Mouse (Mus musculus) limb, embryonic 15.5 days (tissue): ENCODE data around the gene Stk40. TPM values are rescaled to one million over a fixed set of nuclear protein-coding genes. Genes with fewer than 3 reads are reported as not detected.
"Not testable (repeated sequence)": the region's sequence is repeated elsewhere in the genome, so short reads cannot be mapped to it uniquely, and the experiment has no call there.

Experiments
- ATAC-seq: fragments of 200-750 bp; cut with Nextera tagmentation; 2 replicates; pipeline ENCODE4 v1.8.0; 2017; ENCODE audit warnings: low read depth, moderate TSS enrichment; ENCODE audit not compliant: insufficient number of reproducible peaks, low FRiP score, low TSS enrichment
- H3K27ac ChIP-seq: fragments of 300-500 bp; sonication (generic); 2 replicates; pipeline ENCODE4 v1.5.1; 2015; ENCODE audit warnings: moderate library complexity, mild to moderate bottlenecking, inconsistent platforms
- H3K27me3 ChIP-seq: fragments of 300-500 bp; sonication (generic); 2 replicates; pipeline ENCODE4 v1.6.1; 2015; ENCODE audit warnings: inconsistent platforms
- H3K36me3 ChIP-seq: fragments of 300-500 bp; sonication (generic); 2 replicates; pipeline ENCODE4 v1.6.1; 2015; ENCODE audit warnings: inconsistent platforms
- H3K4me1 ChIP-seq: fragments of 300-500 bp; sonication (generic); 2 replicates; pipeline ENCODE4 v1.6.1; 2015; ENCODE audit warnings: inconsistent platforms
- H3K4me2 ChIP-seq: fragments of 300-500 bp; sonication (generic); 2 replicates; pipeline ENCODE4 v1.6.1; 2015; ENCODE audit warnings: mild to moderate bottlenecking, inconsistent platforms
- H3K4me3 ChIP-seq: fragments of 300-500 bp; sonication (generic); 2 replicates; pipeline ENCODE4 v1.5.1; 2015; ENCODE audit warnings: mild to moderate bottlenecking, inconsistent platforms
- H3K9ac ChIP-seq: fragments of 300-500 bp; sonication (generic); 2 replicates; pipeline ENCODE4 v1.6.1; 2015; ENCODE audit warnings: inconsistent platforms
- H3K9me3 ChIP-seq: fragments of 300-500 bp; sonication (generic); 2 replicates; pipeline ENCODE4 v1.6.1; 2016; ENCODE audit warnings: inconsistent platforms
- WGBS: fragments of 180-500 bp; shearing (Covaris S2); methylation state at CpG from one replicate; pipeline ENCODE4 v1.1.7; 2015; 5-methylcytosine and 5-hydroxymethylcytosine counted together
- polyA plus RNA-seq: library from polyadenylated mRNA; unstranded; fragments of >200 nt; fragmentation: Nextera tagmentation; extraction: Ambion mirVana; gene quantifications from 2 replicates; pipeline ENCODE4 v1.2.1, GENCODE M21; 2015

The Stk40 gene
- polyA plus RNA-seq, 1 experiment from 2014 or later: 35.4 TPM

DNA sequence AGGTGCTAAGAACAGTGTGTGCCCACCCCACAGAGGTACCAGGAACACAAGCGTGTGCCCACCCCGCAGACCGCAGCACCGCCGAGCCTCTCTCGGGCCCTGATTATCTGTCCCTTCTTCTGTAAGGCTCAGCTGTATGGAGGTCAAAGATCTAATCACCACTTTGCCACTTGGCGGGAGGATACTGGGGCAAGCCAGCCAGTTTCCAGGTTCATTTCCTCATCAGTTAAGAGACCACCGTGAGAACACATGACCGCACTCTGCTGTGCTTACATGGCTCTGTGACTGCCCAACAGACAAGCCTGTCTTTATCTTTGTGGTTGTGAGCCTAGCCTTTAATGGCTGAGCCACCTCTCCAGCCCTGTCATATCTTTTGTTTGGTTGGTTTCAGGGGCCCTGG is 20.7 kb upstream of the Stk40 start:
- H3K27ac ChIP-seq: no peak overlapping the region
- H3K4me2 ChIP-seq: no peak overlapping the region
- no peak overlapping the region for H3K4me3 ChIP-seq
- no peaks in the 10 kb centered on the region for H3K9me3 ChIP-seq
- no peaks in the 10 kb centered on the region for H3K27me3 ChIP-seq
- H3K36me3 ChIP-seq: peaks cover 3% of the 10 kb centered on the region; the same call in 1 of the 2 replicates
- no peak overlapping the region for H3K9ac ChIP-seq
- H3K4me1 ChIP-seq: 0 out of 2 replicates have a peak, but pooled peaks cover 4% of the 10 kb centered on the region
- 90% methylated on average over 9 of the region's 9 CpGs for whole genome bisulfite sequencing
- no peak for ATAC-seq

DNA sequence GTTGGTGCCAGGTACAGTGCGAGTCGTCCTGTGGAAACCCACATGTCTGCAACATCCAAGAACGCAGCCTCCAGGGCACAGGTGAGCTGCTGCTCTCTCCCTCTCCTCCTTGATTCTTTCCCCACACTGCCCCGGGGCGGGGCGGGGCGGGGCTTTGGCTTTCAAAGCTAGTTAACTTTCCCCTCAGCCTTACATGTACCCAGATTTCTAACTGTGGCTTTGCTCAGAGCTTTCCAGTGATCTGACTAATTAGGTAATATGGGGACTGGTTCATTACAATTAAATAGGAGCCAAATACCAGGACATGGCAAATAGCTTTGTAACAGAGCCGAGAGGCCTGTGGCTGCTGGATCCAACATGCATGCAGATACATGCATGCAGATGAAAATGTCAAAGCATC is 19.4 kb upstream of the Stk40 start:
- Histone ChIP-seq H3K27me3 (no peaks in the 10 kb centered on the region), H3K4me1 (0 out of 2 replicates have a peak, but pooled peaks cover 4% of the 10 kb centered on the region), H3K4me2 (no peak overlapping the region), H3K27ac (no peak overlapping the region), H3K9ac (no peak overlapping the region), H3K4me3 (no peak overlapping the region), H3K36me3 (peaks cover 3% of the 10 kb centered on the region; the same call in 1 of the 2 replicates), H3K9me3 (no peaks in the 10 kb centered on the region)
- 53% methylated on average over 8 of the region's 8 CpGs for WGBS
- no peak for ATAC-seq

DNA sequence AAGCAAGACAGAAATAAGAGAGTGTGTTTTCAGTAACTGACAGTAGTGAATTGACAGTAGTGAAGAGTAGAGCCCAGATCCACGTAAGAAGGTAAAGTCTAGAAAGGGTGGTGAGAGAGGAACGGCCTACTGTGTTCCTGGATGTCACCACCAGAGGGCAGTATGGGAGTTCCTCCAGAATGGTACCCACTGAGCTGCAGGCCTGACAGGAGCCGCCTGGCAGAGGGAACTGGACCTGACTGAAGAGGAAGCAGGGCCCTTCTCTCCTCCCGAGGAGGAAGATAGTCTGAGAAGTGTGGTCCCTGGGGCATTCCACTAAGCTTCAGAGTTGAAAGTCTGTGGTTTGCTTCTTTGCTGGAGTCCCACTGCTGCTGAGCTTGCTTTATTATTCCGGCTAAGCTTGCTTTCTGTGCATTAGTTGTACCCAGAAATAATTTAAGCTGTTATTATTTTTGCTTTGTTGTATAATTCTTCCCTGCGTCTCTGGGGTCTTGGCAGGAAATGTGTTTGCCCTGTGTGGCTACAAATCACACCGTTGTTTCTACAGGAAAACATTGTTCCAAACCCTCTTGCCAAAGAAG is 17.7 kb upstream of the Stk40 start:
- Histone ChIP-seq H3K4me1 (0 out of 2 replicates have a peak, but pooled peaks cover 4% of the 10 kb centered on the region), H3K4me3 (no peak overlapping the region), H3K27me3 (no peaks in the 10 kb centered on the region), H3K27ac (no peak overlapping the region), H3K9me3 (no peaks in the 10 kb centered on the region), H3K36me3 (peaks cover 3% of the 10 kb centered on the region; the same call in 1 of the 2 replicates), H3K9ac (no peak overlapping the region), H3K4me2 (no peak overlapping the region)
- peak; percentile 67; the same call in 1 of the 2 replicates for ATAC-seq
- WGBS: 26% methylated on average over 7 of the region's 7 CpGs

DNA sequence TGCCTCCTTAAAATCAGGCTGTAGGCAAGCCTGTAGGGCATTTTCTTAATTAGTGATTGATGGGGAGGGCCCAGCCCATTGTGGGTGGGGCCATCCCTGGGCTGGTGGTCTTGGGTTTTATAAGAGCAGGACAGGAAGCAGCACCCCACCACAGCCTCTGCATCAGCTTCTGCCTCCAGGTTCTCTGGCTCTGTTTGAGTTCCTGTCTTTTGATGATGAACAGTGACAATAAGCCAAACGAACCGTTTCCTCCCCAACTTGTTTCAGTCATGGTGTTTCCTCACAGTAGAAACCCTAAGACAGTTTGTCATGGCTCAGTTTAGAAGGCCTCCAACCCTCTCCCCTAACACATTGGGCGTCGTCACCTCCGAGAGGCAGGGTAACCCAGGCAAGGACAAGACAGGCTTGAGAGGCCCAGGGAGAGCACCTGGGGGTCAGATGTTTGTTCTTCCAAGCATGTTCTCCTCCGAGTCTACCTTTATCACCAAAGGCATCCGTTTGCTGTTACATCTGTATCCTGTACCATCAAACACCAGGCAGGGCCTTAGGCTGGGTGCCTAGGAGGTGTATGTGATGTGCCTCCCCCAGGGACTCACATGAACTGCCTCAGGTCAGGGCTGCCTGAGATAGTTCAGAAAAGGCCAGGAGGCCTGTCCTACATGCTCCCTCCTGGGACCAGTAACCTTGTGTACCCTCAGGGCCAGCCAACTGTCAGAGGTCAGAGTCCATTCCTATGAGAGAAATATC is 13.5 kb upstream of the Stk40 start:
- H3K27ac ChIP-seq: no peak overlapping the region
- no peak overlapping the region for H3K9ac ChIP-seq
- WGBS: 60% methylated on average over 7 of the region's 7 CpGs

DNA sequence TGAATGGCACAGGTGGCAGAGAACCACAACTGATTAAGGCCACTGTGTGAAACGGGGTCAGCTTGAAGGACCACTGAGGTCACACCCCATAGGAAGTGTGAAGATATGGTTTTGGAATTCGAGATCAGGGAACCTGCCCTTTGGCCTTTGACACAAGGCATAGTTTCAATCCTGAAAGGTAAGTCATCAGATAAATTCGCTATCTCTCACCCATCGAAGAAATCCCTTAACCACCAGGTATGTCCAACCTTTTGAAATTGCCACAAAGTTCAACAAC is 13.0 kb upstream of the Stk40 start:
- Histone ChIP-seq H3K4me2 (no peak overlapping the region), H3K36me3 (no peaks in the 10 kb centered on the region), H3K27me3 (no peaks in the 10 kb centered on the region), H3K9me3 (no peaks in the 10 kb centered on the region), H3K4me1 (0 out of 2 replicates have a peak, but pooled peaks cover 4% of the 10 kb centered on the region), H3K27ac (no peak overlapping the region), H3K9ac (no peak overlapping the region), H3K4me3 (no peak overlapping the region)
- no peak for ATAC-seq
- WGBS: 71% methylated on average over 4 of the region's 4 CpGs

More for the DNA sequence above, 13.5 kb upstream of the Stk40 start:
- ATAC-seq: no peak
- Histone ChIP-seq H3K9me3 (no peaks in the 10 kb centered on the region), H3K4me1 (0 out of 2 replicates have a peak, but pooled peaks cover 4% of the 10 kb centered on the region), H3K27me3 (no peaks in the 10 kb centered on the region), H3K4me2 (no peak overlapping the region), H3K4me3 (no peak overlapping the region), H3K36me3 (no peaks in the 10 kb centered on the region)

DNA sequence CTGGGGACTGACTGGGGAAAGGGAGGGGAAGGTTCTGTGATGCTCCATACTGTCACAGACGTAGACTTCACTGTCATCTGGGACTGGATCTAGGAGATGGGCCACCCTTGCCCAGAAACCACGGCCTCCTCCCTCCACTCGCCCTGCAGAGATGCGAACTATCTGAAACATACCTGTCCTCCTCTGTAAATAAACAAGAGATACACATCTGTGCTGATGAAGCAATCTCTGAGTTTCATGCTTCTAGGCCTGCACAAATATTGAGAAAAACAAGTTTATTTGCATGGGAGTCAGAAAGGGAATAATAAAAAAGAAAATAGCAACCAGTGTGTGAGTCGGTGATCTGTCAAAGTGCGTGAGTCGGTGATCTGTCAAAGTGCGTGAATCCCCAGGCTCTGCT is 11.9 kb upstream of the Stk40 start:
- Histone ChIP-seq H3K27ac (no peak overlapping the region), H3K9me3 (no peaks in the 10 kb centered on the region), H3K4me1 (peaks cover 3% of the 10 kb centered on the region; the same call in 1 of the 2 replicates), H3K4me3 (no peak overlapping the region), H3K36me3 (no peaks in the 10 kb centered on the region), H3K4me2 (no peak overlapping the region), H3K9ac (no peak overlapping the region), H3K27me3 (no peaks in the 10 kb centered on the region)
- no peak for ATAC-seq
- WGBS: 73% methylated on average over 8 of the region's 8 CpGs

DNA sequence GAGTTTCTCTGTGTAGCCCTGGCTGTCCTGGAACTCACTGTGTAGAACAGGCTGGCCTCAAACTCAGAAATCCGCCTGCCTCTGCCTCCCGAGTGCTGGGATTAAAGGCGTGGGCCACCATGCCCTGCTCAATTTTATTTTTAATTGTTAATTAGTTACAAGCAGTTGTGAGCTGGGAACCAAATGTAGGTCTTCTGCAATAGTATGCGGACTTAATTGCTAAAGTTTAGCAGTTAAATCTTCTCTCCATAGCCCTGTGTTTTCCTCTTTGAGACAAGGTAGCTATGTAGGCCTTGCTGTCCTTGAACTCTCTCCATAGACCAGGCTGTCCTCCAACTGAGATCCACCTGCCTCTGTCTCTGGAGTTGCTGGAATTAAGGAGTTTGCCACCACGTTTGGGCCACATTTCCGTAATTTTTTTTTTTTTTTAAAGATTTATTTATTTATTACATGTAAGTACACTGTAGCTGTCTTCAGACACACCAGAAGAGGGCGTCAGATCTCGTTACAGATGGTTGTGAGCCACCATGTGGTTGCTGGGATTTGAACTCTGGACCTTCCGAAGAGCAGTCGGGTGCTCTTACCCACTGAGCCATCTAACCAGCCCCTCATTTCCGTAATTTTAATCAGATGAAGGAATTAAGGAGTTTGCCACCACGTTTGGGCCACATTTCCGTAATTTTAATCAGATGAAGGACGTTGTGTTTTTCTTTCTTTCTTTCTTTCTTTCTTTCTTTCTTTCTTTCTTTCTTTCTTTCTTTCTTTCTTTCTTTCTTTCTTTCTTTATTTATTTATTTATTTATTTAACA is 7.9 kb upstream of the Stk40 start:
- peaks cover 18% of the 10 kb centered on the region; the same call in 1 of the 2 replicates for H3K4me1 ChIP-seq
- peak overlapping the region; percentile 51 for H3K4me2 ChIP-seq
- not testable (repeated sequence) for H3K27me3 ChIP-seq, H3K9ac ChIP-seq, H3K27ac ChIP-seq, H3K9me3 ChIP-seq, ATAC-seq
- 55% methylated on average over 14 of the region's 14 CpGs for WGBS
- peaks cover 12% of the 10 kb centered on the region; the same call in 1 of the 2 replicates for H3K36me3 ChIP-seq
- peak overlapping the region; percentile 74 for H3K4me3 ChIP-seq

DNA sequence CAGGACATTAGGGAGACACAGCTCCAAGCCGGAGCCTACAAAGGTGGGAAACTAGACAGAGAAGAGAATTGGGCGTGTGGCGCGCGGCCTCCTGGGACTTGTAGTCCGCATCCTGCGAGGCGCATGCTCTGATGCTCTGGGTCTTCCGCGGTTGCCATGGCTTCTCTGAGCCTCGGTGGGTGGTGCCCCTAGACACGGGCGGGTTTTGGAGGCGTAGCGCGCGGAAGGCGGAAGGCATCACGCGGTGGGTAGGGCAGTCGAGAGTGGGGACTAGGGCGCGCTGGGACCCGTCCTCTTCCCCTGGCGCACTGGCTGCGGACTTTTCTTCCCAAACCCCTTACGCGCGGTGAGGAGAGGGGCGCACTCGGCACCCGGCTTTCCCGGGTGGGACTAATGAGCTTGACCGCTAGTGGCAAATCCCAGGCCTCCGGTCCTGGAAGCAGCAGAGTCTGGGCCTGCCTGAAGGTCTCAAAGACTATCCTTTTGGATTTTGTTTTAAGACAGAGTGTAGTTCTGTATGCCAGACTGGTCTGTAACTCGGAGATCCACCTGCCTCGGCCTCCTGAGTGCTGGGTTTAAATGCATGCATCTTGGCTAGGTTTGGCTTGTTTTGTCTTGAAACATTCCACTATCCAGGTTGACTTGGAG is 7.2 kb upstream of the Stk40 start, which contains the start of gene Lsm10:
Gene Lsm10 (plus strand): TSS at position 160 of the 648 bp plus-strand sequence.
- Histone ChIP-seq H3K9ac (peak within 1 kb of the TSS; percentile 78), H3K4me1 (peaks cover 18% of the 10 kb centered on the region; the same call in 1 of the 2 replicates), H3K4me3 (peak within 1 kb of the TSS; percentile 74), H3K27me3 (no peaks in the 10 kb centered on the region), H3K36me3 (peaks cover 12% of the 10 kb centered on the region), H3K27ac (peak within 1 kb of the TSS; percentile 87), H3K9me3 (no peaks in the 10 kb centered on the region), H3K4me2 (peak within 1 kb of the TSS; percentile 51)
- peak; percentile 95 for ATAC-seq
- WGBS: 2% methylated on average over 36 of the region's 37 CpGs

DNA sequence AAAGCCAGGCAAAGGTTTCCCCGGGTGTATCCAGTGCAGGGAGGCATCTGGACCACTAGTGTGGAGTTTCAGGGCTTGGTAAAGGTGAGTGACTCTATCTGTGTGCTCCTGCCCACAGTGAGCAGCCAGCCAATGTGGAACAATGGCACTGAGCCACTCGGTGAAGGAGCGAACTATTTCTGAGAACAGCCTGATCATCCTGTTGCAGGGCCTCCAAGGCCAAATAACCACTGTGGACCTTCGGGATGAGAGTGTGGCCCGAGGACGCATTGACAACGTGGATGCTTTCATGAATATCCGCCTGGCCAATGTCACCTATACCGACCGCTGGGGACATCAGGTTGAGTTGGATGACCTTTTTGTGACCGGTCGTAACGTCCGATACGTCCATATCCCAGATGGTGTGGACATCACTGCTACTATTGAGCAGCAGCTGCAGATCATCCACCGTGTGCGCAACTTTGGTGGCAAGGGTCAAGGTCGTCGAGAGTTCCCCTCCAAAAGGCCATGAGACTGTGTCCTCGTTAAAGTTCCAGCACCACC is 6.0 kb upstream of the Stk40 start:
- H3K4me3 ChIP-seq: no peak overlapping the region
- H3K4me1 ChIP-seq: peaks cover 23% of the 10 kb centered on the region
- no peaks in the 10 kb centered on the region for H3K27me3 ChIP-seq
- WGBS: 92% methylated on average over 20 of the region's 20 CpGs
- peaks cover 12% of the 10 kb centered on the region for H3K36me3 ChIP-seq
- H3K9me3 ChIP-seq: no peaks in the 10 kb centered on the region
- H3K27ac ChIP-seq: no peak overlapping the region
- H3K9ac ChIP-seq: no peak overlapping the region
- H3K4me2 ChIP-seq: no peak overlapping the region
- ATAC-seq: no peak

DNA sequence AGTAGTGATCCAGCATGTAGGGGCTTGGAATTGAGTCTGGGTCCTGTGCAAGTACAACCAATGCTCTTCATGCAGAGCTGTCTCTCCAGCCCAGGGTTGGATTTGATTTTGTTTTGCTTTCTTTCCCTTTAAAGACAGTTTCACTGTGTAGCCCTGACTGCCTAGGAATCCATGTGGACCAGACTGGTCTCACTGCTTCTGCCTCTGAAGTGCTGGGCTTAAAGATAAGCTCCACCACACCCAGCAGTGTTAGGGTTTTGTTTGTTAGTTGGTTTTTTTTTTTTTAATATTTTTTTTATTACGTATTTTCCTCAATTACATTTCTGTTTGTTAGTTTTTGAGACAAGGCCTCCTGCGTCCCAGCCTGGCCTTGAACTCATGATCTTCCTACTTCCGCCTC is 4.4 kb upstream of the Stk40 start:
- Histone ChIP-seq H3K9me3 (no peaks in the 10 kb centered on the region), H3K4me2 (no peak overlapping the region), H3K9ac (no peak overlapping the region), H3K27ac (no peak overlapping the region), H3K36me3 (peaks cover 12% of the 10 kb centered on the region), H3K4me3 (no peak overlapping the region), H3K27me3 (no peaks in the 10 kb centered on the region), H3K4me1 (peaks cover 29% of the 10 kb centered on the region)
- WGBS: 91% methylated on average over 3 of the region's 3 CpGs
- no peak for ATAC-seq

DNA sequence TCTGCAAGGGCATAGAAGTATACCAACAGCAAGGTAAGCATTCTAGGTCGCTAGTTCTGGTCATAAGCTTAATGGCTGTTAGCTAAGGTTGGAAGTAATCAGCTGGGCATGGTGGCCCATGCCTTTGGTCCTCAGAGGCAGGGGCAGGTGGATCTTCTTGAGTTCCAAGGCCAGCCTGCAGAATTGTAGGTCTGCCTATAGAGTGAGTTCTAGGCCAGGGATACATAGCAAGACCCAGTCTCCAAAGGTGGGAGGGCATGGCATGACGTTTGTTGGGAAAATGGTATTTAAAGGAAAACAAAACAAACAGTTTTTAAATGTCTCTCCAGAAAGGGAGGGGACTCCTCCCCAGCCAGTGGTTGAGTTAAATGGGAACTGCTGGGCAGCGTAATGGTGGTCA is 3.0 kb upstream of the Stk40 start:
- H3K36me3 ChIP-seq: peaks cover 12% of the 10 kb centered on the region
- H3K9me3 ChIP-seq: no peaks in the 10 kb centered on the region
- no peaks in the 10 kb centered on the region for H3K27me3 ChIP-seq
- H3K9ac ChIP-seq: no peak overlapping the region
- no peak overlapping the region for H3K4me3 ChIP-seq
- WGBS: 81% methylated on average over 3 of the region's 3 CpGs
- no peak overlapping the region for H3K27ac ChIP-seq
- no peak overlapping the region for H3K4me2 ChIP-seq
- ATAC-seq: no peak
- peaks cover 42% of the 10 kb centered on the region for H3K4me1 ChIP-seq
